Mouse (Mus musculus): ENCODE measurements around the gene Msx2. TPM values are rescaled to one million over a fixed set of nuclear protein-coding genes. Genes with fewer than 3 reads are reported as not detected.
A peak's percentile ranks its signal among the peaks of the same experiment; 100 is the strongest.

The Msx2 gene
- polyA plus RNA-seq, 2 experiments, result 0.02 TPM; not detected in 1

- DNase-seq (ENCODE audit: low read depth in 3 of 3, low spot score in 3 of 3) (no peak), ATAC-seq (ENCODE audit: insufficient read depth) (no peak)
- Histone ChIP-seq H3K9ac (replicated peaks) (no peak overlapping the region), H3K9me3 (ENCODE audit: control insufficient read depth, low read length) (no peaks in the 10 kb centered on the region), H3K36me3 (replicated peaks; ENCODE audit: control insufficient read depth, insufficient read depth, low read depth) (no peaks in the 10 kb centered on the region), H3K4me2 (ENCODE audit: low read depth) (no peak overlapping the region), H3K4me1 (replicated peaks; ENCODE audit: control insufficient read depth in 2 of 2, insufficient read depth in 2 of 2, low read length in 1 of 2) (peaks cover 0 to 4% of the 10 kb centered on the region in 2 experiments; a peak in 1 of 4 replicates), H3K27ac (no peak overlapping the region), H3K27me3 (ENCODE audit: control insufficient read depth, insufficient read depth, low read length) (no peaks in the 10 kb centered on the region), H3K4me3 (ENCODE audit: insufficient read depth in 1 of 2, low read depth in 2 of 2, low read length in 2 of 2) (no peak overlapping the region)
- WGBS (ENCODE audit: insufficient replicate concordance), result 45% methylated on average over 3 of the region's 3 CpGs
- TF ChIP-seq CTCF (IDR thresholded peaks at IDR 0.05; ENCODE audit: low read depth) (no peak), EP300 (IDR thresholded peaks at IDR 0.05; ENCODE audit: low read depth) (no peak)
Observed at GRCm38 (mm10) chr13:53439957-53440356, 32.9 kb downstream of the Msx2 start.

DNA sequence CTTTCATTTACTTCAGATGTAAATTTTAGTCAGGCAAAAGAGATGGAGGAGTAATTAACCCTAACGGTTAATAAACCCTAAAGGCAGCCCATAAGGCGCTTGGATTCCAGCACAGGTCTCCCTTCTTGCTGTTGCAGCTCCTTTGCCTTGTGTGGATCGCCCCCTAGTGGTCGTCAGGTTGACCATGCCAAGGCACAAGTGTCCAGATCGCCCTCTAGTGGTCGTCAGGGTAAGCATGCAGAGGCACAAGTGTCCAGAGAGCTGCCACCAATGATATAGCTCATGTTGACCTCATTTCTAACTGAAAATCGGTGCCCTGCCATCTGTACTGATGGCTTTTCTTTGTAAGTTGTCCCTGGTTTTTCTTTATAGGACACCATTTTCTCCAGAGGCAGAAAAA, 46.4 kb downstream of the Msx2 start:
- H3K9ac ChIP-seq (replicated peaks), result no peak overlapping the region
- no peaks in the 10 kb centered on the region; the same call in 1 of the 2 replicates for H3K9me3 ChIP-seq (ENCODE audit: control insufficient read depth, low read length)
- WGBS (ENCODE audit: insufficient replicate concordance), result 18% methylated on average over 7 of the region's 7 CpGs
- H3K27ac ChIP-seq, result no peak overlapping the region
- H3K4me1 ChIP-seq (replicated peaks; ENCODE audit: control insufficient read depth in 2 of 2, insufficient read depth in 2 of 2, low read length in 1 of 2), result no peaks in the 10 kb centered on the region
- no peak overlapping the region for H3K4me3 ChIP-seq (ENCODE audit: insufficient read depth in 1 of 2, low read depth in 2 of 2, low read length in 2 of 2)
- ATAC-seq (ENCODE audit: insufficient read depth) (no peak), DNase-seq (ENCODE audit: low read depth in 3 of 3, low spot score in 3 of 3) (peak; percentile 62 to 64 (median 63))
- H3K27me3 ChIP-seq (ENCODE audit: control insufficient read depth, insufficient read depth, low read length), result no peaks in the 10 kb centered on the region
- TF ChIP-seq EP300 (IDR thresholded peaks at IDR 0.05; ENCODE audit: low read depth), result no peak
- TF ChIP-seq CTCF (IDR thresholded peaks at IDR 0.05; ENCODE audit: low read depth), result peak; percentile 100
- no peaks in the 10 kb centered on the region for H3K36me3 ChIP-seq (replicated peaks; ENCODE audit: control insufficient read depth, insufficient read depth, low read depth)
- H3K4me2 ChIP-seq (ENCODE audit: low read depth), result no peak overlapping the region

DNA sequence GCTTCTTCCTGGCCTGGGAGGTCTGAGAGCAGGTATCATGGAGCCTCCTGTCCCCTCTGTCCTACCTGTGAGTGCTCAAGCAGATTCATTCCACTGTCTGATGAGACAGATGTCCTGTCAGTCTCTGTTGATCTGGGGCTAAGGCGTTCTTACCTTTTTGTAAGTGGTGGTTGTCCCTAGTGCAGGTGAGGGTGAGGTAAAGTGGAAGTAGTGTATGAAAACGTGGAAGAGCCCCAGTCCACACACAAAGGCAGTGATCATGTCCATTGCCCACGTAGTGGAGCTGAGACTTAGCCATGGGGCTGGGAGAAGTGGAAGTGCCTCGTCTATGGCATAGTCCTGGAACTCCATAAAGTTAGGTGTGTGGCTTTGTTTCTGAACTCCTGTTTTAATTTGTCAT, 51.7 kb downstream of the Msx2 start:
- TF ChIP-seq EP300 (IDR thresholded peaks at IDR 0.05; ENCODE audit: low read depth) (no peak), CTCF (IDR thresholded peaks at IDR 0.05; ENCODE audit: low read depth) (no peak)

GRCm38 (mm10) chr13:53420741-53421140, 52.1 kb downstream of the Msx2 start:
- Histone ChIP-seq H3K36me3 (replicated peaks; ENCODE audit: control insufficient read depth, insufficient read depth, low read depth) (no peaks in the 10 kb centered on the region), H3K27ac (no peak overlapping the region), H3K9me3 (ENCODE audit: control insufficient read depth, low read length) (no peaks in the 10 kb centered on the region; the same call in 1 of the 2 replicates), H3K4me2 (ENCODE audit: low read depth) (no peak overlapping the region), H3K4me1 (replicated peaks; ENCODE audit: control insufficient read depth in 2 of 2, insufficient read depth in 2 of 2, low read length in 1 of 2) (no peaks in the 10 kb centered on the region), H3K9ac (replicated peaks) (no peak overlapping the region), H3K4me3 (ENCODE audit: insufficient read depth in 1 of 2, low read depth in 2 of 2, low read length in 2 of 2) (no peak overlapping the region), H3K27me3 (ENCODE audit: control insufficient read depth, insufficient read depth, low read length) (no peaks in the 10 kb centered on the region)
- 51% methylated on average over 4 of the region's 4 CpGs for WGBS (ENCODE audit: insufficient replicate concordance)
- ATAC-seq (ENCODE audit: insufficient read depth) (no peak), DNase-seq (ENCODE audit: low read depth in 3 of 3, low spot score in 3 of 3) (no peak)
- no peak for TF ChIP-seq CTCF (IDR thresholded peaks at IDR 0.05; ENCODE audit: low read depth)
- no peak for TF ChIP-seq EP300 (IDR thresholded peaks at IDR 0.05; ENCODE audit: low read depth)

More for the DNA sequence above, 51.7 kb downstream of the Msx2 start:
- Histone ChIP-seq H3K27me3 (ENCODE audit: control insufficient read depth, insufficient read depth, low read length) (no peaks in the 10 kb centered on the region), H3K9ac (replicated peaks) (no peak overlapping the region), H3K4me2 (ENCODE audit: low read depth) (no peak overlapping the region), H3K27ac (no peak overlapping the region), H3K4me1 (replicated peaks; ENCODE audit: control insufficient read depth in 2 of 2, insufficient read depth in 2 of 2, low read length in 1 of 2) (no peaks in the 10 kb centered on the region), H3K36me3 (replicated peaks; ENCODE audit: control insufficient read depth, insufficient read depth, low read depth) (no peaks in the 10 kb centered on the region), H3K4me3 (ENCODE audit: insufficient read depth in 1 of 2, low read depth in 2 of 2, low read length in 2 of 2) (no peak overlapping the region), H3K9me3 (ENCODE audit: control insufficient read depth, low read length) (no peaks in the 10 kb centered on the region; the same call in 1 of the 2 replicates)
- WGBS (ENCODE audit: insufficient replicate concordance), result 46% methylated on average over 4 of the region's 4 CpGs
- ATAC-seq (ENCODE audit: insufficient read depth) (no peak), DNase-seq (ENCODE audit: low read depth in 3 of 3, low spot score in 3 of 3) (no peak)

DNA sequence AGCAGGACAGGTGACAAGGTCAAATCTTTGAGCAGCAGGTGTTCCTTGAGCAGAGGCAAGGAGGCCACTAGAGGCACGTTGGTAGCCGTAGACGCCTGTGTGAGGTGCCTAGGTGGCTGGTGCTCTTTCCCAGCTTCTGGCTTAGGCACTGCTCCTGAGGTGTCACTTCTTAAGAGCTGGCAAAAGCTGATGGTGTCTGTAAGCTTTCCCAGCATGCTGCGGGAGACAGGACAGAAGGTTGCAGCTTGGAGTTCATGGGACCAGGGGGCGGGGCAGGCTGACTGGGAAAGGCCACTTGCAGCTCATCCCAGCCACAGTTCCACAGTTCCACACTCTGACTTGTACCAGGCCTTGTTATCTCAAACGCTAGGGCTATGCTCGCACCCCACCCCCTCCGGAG, 53.2 kb downstream of the Msx2 start:
- no peak overlapping the region for H3K4me2 ChIP-seq (ENCODE audit: low read depth)
- DNase-seq (ENCODE audit: low read depth in 3 of 3, low spot score in 3 of 3), result no peak
- no peak for ATAC-seq (ENCODE audit: insufficient read depth)
- H3K27ac ChIP-seq, result no peak overlapping the region
- H3K4me3 ChIP-seq (ENCODE audit: insufficient read depth in 1 of 2, low read depth in 2 of 2, low read length in 2 of 2), result no peak overlapping the region
- H3K9ac ChIP-seq (replicated peaks), result no peak overlapping the region
- H3K4me1 ChIP-seq (replicated peaks; ENCODE audit: control insufficient read depth in 2 of 2, insufficient read depth in 2 of 2, low read length in 1 of 2), result no peaks in the 10 kb centered on the region
- H3K9me3 ChIP-seq (ENCODE audit: control insufficient read depth, low read length), result no peaks in the 10 kb centered on the region; the same call in 1 of the 2 replicates
- no peaks in the 10 kb centered on the region for H3K27me3 ChIP-seq (ENCODE audit: control insufficient read depth, insufficient read depth, low read length)
- TF ChIP-seq EP300 (IDR thresholded peaks at IDR 0.05; ENCODE audit: low read depth) (no peak), CTCF (IDR thresholded peaks at IDR 0.05; ENCODE audit: low read depth) (no peak)
- 53% methylated on average over 8 of the region's 8 CpGs for WGBS (ENCODE audit: insufficient replicate concordance)
- H3K36me3 ChIP-seq (replicated peaks; ENCODE audit: control insufficient read depth, insufficient read depth, low read depth), result no peaks in the 10 kb centered on the region
